Mouse (Mus musculus) brain, embryonic 14.5 days (tissue): ENCODE measurements at regions not wholly inside any gene's neighbourhood (a gene's known extent, or its start where the extent isn't known, plus 50 kb on each side); places are given as distances from the start of the nearest gene placed in this dataset.

Source experiments
- DNase-seq: peaks from one replicate; pipeline ENCODE4 v3.0.0-alpha.2; 2011; ENCODE audit warnings: low read depth
- CTCF ChIP-seq: fragments of 200-500 bp; IDR thresholded peaks from 2 replicates; pipeline ENCODE4 v1.5.1; 2012; ENCODE audit warnings: inconsistent platforms, mild to moderate bottlenecking, moderate library complexity, borderline replicate concordance; ENCODE audit not compliant: insufficient read depth, insufficient read length; ENCODE audit errors: extremely low read depth
- POLR2A ChIP-seq: fragments of 200-500 bp; IDR thresholded peaks from 2 replicates; pipeline ENCODE4 v1.6.1; 2012; ENCODE audit warnings: mild to moderate bottlenecking, inconsistent platforms, borderline replicate concordance; ENCODE audit not compliant: poor library complexity, insufficient read depth, insufficient read length, severe bottlenecking; ENCODE audit errors: extremely low read depth

GRCm38 (mm10) chr8:30587508-30587907 is 2841.0 kb upstream of the 5930422O12Rik start:
- no peak for DNase-seq
- TF ChIP-seq CTCF (no peak), POLR2A (no peak)

- DNase-seq: no peak
- no peak for TF ChIP-seq CTCF
- TF ChIP-seq POLR2A: no peak
Measured at GRCm38 (mm10) chr8:30602421-30602820, 2826.1 kb upstream of the 5930422O12Rik start.

GRCm38 (mm10) chr8:30630332-30630731 is 2798.2 kb upstream of the 5930422O12Rik start:
- no peak for TF ChIP-seq POLR2A
- no peak for TF ChIP-seq CTCF
- DNase-seq: peak; percentile 40

GRCm38 (mm10) chr8:30636791-30637190 is 2791.7 kb upstream of the 5930422O12Rik start:
- DNase-seq: peak; percentile 78
- TF ChIP-seq POLR2A (no peak), CTCF (no peak)

- TF ChIP-seq POLR2A (no peak), CTCF (no peak)
- DNase-seq: peak; percentile 92
Measured at GRCm38 (mm10) chr8:30642866-30643690, 2785.4 kb upstream of the 5930422O12Rik start.

GRCm38 (mm10) chr8:30648497-30648896 is 2780.0 kb upstream of the 5930422O12Rik start:
- TF ChIP-seq CTCF: no peak
- no peak for TF ChIP-seq POLR2A
- peak; percentile 92 for DNase-seq

GRCm38 (mm10) chr8:30655749-30656241 is 2772.7 kb upstream of the 5930422O12Rik start:
- peak; percentile 73 for DNase-seq

GRCm38 (mm10) chr8:30661261-30661660 is 2767.2 kb upstream of the 5930422O12Rik start:
- DNase-seq: no peak
- TF ChIP-seq CTCF: no peak

More at GRCm38 (mm10) chr8:30655749-30656241, 2772.7 kb upstream of the 5930422O12Rik start:
- TF ChIP-seq POLR2A: no peak
- TF ChIP-seq CTCF: no peak

GRCm38 (mm10) chr8:30669451-30669850 is 2759.1 kb upstream of the 5930422O12Rik start:
- peak; percentile 19 for DNase-seq
- no peak for TF ChIP-seq POLR2A
- TF ChIP-seq CTCF: no peak

- TF ChIP-seq CTCF (no peak), POLR2A (no peak)
- DNase-seq: no peak
Measured at GRCm38 (mm10) chr8:30677423-30677822, 2751.1 kb upstream of the 5930422O12Rik start.

GRCm38 (mm10) chr8:30682169-30682568 is 2746.3 kb upstream of the 5930422O12Rik start:
- TF ChIP-seq POLR2A (no peak), CTCF (no peak)
- DNase-seq: no peak

- TF ChIP-seq POLR2A (no peak), CTCF (no peak)
- DNase-seq: no peak
Measured at GRCm38 (mm10) chr8:30686539-30686938, 2742.0 kb upstream of the 5930422O12Rik start.
